Mouse (Mus musculus) lung, postnatal 10 days (tissue): Measurements from ENCODE around the gene Spata3.
"Not testable (repeated sequence)": the region's sequence is repeated elsewhere in the genome, so short reads cannot be mapped to it uniquely, and the experiment has no call there.

Source experiments
- DNase-seq: peaks from one replicate; pipeline ENCODE4 v3.0.0; 2021

The Spata3 gene

DNA sequence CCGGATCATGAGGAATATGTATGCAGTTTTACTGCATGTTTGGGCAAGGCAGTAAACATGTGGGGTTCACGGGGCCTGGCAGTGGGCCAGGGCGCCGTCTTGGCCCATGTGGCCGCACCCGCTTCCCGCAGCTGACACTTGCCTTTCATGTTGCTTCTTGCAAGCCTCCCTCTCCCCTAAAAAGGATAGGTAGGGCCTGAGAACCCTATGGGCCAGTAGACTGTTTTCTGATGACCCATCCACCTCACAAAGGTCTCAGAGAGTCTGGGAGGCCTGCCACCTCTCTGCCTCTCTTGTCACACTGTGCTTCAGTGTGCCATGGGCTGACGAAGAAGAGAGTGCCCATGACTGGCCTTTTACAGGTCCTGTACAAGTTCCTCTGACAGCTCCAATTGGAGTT is at the start of gene Spata3:
Gene Spata3, plus strand, starts transcription at position 301 of the 400 bp plus-strand sequence.
- no peak for DNase-seq

DNA sequence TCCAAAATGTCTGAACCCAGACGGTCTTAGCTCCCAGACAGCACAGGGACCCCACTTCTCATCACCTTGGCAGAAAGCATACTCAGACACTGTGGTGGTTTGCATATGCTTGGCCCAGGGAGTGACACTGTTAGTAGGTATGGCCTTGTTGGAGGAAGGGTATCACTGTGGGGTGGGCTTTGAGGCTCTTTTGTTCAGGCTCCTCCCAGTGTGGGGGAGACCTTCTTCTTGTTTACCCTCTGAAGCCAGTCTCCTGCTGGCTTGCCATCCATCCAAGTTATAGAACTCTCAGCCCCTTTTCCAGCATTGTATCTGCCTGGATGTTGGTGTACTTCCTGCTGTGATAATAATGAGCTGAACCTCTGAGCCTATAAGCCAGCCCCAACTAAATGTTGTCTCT is 47.5 kb upstream of the Spata3 start:
- no peak for DNase-seq

DNA sequence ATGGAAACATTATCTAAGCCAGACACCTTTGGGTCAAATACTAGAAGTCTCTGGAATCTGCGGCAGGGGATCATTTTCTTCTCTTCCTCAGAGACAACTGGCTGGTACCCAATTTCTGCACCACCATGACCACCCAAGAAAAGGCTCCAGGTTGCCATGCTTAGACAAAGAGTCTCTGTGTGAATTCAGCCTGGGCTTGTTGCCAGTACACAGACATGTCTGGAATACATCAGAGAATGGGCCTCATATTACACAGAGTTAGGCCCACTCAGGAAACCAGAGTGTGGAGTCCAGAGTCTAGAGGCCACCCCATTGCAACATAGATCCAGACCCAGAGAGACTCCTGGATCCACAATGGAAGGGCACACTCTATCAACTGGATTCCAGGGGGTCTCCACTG is 47.1 kb upstream of the Spata3 start:
- no peak for DNase-seq

DNA sequence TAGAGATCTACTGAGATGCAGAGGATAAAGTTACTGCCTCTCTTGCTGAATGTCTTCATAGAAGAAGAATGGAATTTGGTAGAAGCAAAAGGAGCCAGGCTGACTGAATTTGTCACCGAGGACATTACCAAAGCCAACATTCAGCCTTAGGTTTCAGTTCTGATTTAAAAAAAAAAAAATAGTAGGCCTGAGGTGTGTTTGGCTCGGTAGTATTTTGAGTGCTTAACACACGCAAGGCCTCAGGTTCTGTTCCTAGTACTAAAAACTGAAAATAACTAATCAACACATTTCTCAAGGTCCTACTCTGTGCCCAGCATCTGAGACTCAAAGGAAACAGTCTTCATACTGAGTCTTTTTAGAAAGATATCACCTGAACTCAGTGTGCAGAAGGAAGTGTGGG is 45.5 kb upstream of the Spata3 start:
- no peak for DNase-seq

DNA sequence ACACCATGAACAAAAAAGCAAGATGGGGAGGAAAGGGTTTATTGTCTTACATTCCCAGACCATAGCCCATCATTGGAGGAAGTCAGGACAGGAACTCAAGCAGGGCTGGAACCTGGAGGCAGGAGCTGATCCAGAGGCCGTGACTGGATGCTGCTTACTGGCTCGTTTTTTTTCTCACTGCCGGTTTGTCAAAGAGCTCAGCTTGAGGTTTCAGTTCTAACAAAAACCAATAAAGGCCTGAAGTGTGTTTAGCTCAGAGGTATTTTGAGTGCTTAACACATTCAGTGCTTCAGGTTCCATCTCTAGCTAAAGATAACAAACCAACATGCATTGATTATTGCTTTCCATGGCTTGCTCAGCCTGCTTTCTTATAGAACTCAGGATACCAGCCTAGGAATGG is 44.3 kb upstream of the Spata3 start:
- no peak for DNase-seq

DNA sequence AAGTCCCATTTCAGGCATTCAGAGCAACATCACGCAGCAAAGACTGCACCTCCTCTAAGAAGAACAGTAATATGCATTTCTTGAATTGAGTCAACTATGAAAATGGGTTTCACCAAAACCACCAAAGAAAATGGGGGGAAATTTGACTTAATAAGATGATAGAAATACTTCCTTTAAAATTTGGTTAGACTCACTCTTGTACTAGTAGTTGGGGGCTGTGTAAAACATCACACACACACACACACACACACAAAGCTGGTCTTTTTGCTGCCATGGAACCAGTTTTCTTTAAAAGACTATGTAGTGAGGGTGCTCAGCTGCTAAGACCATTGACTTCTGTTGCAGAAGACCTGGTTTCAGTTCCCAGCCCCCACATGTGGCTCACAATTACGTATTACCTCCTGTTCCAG is 43.1 kb upstream of the Spata3 start:
- no peak for DNase-seq

DNA sequence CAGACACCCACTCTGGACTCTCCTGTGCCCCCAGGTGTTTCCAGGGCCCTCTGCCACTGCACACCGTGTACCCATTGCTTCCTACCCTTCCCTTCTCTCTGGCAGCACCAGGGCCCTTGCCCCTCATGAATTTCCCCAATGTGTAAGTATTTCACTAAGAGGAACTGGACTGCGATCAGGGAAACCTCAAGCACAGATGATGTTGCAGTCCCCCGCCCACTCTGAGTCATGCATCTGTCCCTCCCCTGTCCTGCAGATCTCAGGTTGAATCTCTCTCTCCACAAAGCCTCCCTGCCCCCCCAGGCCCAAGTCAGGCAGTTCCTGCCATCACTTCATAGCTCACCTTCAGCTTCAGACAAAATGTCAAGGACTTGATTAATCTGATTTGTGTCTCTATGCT is 38.9 kb upstream of the Spata3 start:
- no peak for DNase-seq

DNA sequence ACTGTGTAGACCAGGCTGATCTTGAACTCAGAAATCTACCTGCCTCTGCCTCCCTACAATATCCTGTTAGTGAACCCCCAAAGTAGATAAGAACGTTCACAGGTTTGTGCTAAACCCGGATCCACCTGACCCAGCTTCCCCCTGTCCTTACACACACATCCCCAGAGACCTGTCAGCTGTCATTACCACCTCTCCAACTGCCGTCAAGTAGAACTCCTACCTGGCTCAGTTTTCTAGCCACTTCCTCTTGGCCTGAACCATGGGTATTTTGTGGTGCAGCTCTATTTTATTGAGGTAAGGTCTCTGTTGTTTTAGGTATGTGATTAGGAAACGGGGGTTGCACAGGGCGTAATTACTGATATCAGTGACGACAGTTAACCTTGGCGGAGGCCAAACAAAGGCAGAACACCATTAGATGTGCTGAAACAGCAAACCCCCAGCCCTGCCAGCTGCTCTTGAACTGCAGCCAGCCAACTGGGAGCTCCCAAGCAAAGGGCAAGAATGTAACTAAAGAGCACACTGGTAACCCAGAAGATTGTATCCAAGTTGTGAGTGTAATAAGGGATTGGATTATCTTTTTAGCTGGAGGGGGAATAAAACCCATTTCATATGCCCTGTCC is 34.8 kb upstream of the Spata3 start:
- DNase-seq = peak; percentile 12

DNA sequence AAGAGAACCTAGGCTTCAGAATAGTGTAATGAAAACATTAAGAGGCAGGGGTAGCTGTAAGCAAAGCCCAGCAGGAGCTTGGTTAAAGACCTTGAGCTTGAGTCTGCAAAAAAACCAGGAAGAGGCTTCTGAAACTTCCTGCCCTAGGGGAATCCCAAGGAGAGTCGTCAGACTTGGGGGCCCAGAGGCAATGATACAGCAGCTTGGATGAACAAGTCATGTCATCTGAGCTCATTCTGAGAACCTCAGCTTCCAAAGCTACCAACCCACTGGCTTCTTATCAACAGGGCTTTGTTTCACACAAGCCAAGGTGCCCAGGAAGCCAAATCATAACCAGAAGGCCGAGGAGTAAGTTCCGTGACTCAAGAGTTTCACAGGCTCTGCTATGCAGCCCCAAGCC is 30.8 kb upstream of the Spata3 start:
- DNase-seq = no peak

DNA sequence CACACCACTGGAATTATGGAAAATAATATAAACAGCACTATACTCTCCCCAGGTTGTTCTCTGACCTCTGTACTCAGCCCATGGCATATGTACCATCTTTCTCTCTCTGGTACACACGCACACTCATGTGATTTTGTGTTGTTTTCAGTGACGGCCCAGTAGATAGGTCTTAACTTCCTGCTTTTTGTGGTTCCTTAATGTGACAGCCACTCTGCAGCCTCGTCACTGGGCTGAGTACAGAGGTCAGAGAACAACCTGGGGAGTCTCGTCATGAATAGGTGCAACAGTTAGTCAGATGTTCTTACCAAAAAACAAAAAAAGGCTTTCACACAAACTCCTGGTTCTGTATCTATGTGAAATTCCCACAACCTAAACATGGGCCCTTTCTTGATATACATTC is 28.3 kb upstream of the Spata3 start:
- no peak for DNase-seq

DNA sequence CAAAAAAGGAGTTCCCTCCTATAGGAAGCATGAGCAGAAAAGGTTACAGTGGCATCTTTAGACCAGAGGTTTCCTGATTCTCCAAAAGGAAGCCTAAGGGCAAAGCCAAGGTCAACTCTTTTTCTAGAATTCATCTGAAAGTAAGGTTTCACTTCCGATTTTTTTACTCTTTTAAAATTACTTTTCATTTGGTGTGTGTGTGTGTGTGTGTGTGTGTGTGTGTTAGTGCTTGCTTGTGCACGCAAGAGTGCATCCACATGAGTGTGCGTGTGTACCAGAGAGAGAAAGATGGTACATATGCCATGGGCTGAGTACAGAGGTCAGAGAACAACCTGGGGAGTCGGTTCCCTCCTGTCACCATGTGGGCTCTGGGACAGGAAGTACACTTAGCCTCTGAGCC is 27.7 kb upstream of the Spata3 start:
- not testable (repeated sequence) for DNase-seq

DNA sequence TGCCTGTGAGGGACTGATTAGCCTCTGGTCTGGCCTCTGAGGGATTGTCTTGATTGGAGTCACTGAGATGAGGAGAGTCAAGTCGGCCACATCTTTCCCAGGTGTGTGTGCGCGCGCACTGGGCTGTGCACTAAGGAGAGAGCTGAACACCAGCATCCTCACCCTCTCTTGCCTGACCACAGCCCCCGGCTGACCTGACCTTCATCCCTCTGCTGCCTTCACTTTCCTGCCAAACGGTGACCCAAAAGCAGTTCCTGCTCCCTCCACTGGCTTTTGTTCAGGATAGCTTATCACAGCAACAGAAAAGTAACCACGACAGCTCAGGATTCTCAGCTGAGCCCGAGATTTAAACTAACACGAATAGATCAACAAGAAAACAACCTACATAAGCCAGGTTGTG is 24.4 kb upstream of the Spata3 start:
- DNase-seq = no peak

DNA sequence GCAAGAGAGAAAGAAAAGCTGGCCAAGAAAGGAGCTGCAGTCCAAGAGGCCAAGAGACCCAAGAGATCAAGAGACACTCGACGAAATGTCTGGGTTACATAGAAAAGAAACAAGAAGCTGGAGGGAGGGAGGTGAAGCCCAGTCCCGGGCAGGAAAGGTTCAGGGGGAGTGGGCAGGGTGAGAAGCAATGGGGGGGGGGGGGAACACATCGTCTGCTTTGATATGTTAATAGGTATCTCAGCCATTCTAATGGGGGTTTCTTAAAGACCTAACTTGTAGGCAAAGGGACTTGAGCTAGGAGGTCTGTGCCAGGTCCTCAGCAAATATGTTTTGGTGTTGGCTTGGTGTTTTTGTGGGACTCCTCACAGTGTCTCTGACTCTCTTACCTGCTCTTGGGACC is 23.1 kb upstream of the Spata3 start:
- no peak for DNase-seq

DNA sequence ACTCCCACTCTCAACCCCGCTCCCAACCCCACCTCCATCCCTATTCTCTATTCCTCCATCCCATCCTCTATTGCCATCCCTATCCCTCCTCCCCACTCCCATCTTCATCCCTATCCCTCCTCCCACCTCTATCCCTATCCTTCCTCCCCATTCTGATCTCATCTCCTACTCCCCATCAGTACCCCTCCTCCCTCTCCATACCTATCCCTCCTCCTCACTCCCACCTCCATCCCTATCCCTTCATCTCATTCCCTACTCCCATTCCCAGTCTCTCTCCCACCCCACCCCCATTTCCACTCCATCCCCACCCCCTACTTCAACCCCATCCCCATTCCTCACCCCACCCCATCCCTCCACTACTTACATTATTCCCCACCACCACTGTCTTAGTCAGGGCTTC is 19.4 kb upstream of the Spata3 start:
- no peak for DNase-seq

DNA sequence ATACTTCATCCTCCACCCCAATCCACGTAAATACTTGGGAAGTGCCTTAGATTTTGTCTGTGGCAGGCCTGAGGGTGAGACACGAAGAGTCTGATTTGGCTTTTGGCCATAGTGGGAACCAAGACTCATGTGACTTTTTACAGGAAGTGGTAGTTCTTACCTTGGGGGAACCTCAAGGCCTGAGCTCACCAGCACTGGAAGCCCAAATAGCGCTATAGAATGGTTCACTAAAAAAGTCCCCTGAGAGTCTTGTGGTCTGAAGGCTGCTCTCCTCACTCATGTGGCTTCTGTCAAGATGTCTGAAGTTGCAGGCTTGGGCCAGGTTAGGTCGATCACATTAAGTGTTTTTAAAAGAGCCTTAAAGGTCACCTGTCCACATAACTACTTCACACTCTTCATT is 18.6 kb upstream of the Spata3 start:
- no peak for DNase-seq

DNA sequence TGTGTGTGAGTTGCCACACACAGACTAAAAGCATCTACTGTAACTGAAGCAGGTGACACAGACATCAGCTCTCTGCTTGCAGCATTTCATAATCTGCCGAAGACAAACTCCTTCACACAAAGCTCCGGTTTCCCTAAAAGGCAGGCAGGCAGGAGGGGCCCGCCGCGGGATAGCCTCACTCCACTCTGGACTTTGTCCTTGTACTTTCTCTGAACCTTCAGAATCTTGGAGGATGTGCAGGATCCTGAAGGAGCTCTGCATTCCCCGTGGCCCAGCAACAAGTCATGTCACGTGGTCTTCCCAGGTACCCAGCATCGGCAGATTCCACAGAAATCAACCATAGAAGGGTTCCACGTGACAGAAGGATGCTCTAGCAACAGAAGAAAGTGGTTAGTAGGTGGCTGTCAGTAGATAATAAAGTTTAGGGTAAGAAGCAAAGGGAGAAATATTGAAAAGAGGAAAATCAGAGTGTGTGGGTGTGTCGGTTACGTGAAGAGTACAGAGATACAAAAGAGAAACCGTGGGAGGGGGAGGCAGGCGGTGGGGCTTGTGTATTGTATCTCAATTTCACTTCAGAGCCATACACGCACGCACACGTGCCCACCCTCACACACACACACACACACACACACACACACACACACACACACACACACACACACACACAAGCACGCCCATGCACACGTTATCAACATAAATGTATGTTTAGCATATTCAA is 16.6 kb upstream of the Spata3 start:
- no peak for DNase-seq

DNA sequence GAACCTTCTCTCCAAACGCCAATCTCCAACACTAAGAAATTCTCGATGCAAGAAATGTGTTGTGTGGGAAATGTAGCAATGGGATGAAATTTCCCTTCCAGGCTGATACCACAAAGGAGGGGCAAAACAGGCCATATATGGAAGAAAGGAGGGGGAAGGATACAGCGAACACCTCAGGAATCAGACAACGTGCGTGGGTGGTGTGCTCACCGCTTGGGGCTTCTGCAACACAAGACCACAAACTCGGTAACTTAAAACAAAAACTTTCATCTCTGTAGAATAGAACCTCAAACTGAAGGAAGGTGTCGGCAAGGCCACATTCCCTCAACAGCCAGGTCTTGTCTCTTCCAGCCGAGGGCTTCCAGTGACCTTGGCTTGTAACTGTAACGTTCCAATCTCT is 11.1 kb upstream of the Spata3 start:
- no peak for DNase-seq

DNA sequence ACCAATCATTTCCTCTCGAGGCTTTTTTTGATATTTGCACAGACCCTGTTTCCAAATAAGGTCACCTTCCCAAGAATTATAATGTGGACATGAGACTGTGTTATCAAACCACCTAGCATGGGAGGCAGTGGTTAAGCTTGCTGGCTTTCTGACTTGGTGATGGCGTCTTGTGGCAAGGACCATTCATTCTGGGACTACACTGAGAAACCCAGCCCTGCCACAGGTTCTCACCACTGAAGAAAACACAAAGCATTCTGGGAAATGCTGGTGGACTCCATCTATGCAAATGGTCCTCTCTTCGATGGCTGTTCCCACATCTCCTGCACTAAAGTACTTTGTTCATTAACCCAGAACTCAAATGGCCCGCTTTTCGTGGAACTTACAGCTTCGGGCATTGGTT is 10.6 kb upstream of the Spata3 start:
- no peak for DNase-seq

DNA sequence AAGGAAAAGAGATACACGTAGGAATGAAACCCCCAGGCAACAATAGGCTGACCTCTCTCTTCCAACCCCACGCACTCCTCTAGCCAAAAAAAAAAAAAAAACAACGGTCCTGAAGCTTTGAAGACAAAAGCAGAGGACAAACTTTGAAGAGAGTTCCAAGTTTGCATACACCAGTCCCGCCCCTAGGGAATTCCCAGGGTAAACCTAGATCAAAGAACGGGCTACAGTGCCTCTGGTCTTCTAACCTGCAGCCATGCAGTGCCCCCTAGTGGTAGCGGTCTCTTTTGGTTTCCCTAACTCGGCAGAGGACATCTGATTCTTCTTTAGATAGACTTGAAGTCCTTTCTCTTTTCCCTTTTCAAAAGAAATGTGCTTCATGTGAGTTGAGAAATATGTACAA is 8.8 kb upstream of the Spata3 start:
- DNase-seq = peak; percentile 92

DNA sequence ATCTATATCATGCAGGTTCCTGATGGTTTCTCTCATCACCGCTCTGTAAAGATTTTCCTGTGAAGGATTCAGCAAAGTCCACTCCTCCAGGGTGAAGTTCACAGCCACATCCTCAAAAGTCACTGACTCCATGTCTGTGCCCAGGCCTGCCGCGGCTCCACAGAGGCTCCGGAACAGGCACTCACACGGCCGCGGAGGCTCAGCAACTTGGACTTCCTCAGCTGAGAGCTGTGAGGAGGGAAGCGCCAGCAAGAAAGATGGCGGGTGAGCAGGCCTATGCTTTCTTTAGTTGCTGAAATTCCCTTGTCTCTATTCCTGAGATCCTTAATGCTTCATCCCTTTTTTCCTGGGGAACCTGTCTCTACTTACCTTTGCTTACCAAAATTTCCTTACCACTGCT is 858 bp upstream of the Spata3 start:
- DNase-seq = not testable (repeated sequence)

DNA sequence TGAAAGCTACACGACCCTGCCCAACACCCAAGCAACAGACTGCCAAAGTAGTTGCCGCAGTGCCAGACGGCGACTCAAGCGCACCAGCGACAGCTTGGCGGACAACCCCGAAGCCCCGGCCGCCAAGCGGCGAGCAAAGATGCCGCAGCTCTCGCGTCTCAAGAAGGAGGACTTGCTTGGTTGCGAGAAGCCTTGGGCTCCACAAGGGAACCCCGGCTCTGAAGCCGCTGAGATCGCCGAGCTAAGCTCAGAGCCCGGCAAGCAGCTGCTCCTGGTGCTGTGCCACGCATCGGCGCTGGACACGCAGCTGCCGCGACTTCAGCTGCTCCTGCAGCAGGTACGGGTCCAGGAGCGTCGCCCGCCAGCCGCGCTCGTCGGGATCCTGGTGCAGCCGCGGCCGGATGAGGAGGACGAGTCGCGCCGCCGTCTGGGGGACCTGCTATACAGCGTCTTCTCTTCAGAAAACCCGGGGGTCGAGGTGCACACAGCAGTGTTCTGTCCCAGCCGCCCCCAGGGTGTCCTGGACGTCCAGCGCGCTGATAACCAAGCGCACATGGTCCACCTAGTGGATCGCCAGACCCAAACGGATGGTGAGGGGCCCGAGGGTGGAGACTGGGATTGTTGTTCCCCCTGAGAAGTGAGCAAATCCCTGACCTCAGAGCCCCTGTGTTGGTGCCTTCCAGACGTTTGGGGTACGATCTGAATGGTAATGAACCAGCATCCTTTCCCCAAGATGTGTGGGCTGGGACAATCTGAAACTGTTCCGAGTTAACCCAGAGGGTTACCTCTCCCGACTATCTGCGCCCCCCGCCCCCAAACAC is 1.8 kb downstream of the Spata3 start:
- DNase-seq = peak; percentile 67

DNA sequence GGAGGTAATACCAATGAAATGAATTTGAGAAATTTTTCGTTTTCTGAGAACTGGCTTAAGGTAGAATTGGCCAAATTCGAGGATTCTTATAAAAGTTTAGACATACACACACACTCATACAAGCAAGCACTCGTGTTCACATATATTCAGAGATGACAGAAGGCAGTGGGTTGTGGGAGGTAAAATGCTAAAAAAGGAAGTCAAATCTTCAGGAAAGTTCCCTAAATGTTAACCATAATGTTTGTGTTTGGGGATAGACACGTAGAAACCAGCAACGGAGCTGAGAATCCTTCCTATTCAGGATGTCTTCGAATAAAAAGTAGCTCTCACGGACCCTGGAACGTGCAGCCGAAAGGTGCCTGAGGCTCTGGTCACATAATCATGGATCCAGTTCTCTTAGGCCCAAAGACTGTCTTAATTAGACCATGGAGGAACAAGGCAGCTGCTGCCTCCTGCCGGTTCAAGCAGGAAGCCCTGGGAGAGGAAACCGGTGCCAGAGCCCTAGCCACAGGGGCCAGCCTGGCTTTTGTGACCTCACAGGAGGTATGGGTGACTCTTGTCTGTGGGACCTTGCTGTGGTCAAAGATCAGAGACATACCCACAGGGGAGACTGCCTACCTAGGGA is 4.9 kb downstream of the Spata3 start:
- peak; percentile 9 for DNase-seq

DNA sequence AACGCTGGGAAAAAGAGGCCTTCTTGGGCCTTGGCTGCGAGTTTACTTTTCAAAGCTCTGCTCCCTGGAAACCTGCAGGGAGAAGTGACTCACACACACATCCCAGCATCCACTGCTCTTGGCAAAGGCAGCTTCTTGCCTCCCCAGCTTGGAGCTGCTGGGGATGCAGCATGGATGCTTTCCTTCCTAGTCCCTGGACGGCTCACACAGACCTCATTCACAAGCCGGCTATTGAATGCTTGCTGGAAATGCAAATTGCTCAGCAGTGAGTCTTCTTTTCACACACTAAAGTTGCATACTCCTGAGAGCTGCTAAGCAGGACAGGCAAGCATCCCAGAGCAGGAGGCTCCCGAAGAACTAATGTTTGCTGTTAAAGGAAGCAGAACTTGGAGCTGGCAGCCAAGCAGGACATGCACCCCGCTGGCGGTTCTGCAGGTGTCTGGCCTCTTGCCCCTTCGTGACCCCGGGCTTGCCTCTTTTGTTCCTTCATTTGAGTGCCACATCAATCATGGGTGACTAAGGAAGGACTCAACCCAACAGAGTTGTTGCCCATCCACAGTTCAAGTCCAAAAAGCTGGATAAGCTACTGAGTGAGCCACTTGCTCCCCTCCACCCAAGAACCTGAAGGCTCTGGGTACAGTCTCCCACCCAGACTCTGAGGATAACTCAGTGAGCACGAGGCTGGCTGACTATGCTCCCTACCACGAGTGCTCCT is 15.8 kb downstream of the Spata3 start:
- no peak for DNase-seq
